Mouse (Mus musculus) MN1 (cell line): ENCODE data around the gene Alox5ap.

Experiments used
- DNase-seq: peaks from one replicate; pipeline ENCODE4 v3.0.0-alpha.2; 2016; ENCODE audit warnings: low spot score

The Alox5ap gene

DNA sequence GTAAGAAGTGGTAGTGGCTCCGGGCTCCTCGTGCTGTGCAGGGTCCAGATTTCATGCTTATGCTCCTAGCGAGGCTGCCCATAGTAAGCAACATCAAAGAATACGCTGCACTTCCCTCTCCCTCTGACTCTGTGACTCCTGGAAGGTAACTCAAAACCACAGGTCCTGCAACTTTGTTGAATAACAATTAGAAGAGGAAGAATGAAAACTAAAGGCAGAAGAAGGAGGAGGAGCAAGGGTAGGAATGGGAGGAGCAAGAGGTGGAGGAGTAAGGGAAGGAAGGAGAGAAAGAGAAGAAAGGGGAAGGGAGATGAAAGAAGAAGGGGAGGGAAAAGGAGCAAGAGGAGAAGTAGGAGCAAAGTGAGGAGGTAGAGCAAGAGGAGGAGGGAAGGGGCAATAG lies at the start of gene Alox5ap:
Gene Alox5ap (plus strand): TSS at position 363 of the 400 bp plus-strand sequence.
- DNase-seq: no peak

DNA sequence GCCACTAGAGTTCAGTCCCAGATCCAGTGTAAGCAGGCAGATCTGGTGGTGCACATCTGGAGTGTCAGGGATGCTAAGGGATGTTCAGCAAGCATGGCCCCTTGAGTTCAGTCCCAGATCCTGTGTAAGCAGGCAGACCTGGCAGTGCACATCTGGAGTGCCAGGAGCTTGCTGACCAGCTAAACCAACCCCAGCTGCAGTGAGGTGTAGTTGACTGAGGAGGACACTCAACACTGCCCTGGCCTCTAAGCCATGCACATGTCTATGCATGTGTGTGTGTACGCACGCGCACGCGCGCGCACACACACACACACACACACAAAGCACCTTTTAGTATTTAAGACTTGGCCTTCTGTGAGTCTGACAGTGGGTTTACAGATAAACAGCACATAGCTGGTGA lies 49.0 kb upstream of the Alox5ap start:
- no peak for DNase-seq

DNA sequence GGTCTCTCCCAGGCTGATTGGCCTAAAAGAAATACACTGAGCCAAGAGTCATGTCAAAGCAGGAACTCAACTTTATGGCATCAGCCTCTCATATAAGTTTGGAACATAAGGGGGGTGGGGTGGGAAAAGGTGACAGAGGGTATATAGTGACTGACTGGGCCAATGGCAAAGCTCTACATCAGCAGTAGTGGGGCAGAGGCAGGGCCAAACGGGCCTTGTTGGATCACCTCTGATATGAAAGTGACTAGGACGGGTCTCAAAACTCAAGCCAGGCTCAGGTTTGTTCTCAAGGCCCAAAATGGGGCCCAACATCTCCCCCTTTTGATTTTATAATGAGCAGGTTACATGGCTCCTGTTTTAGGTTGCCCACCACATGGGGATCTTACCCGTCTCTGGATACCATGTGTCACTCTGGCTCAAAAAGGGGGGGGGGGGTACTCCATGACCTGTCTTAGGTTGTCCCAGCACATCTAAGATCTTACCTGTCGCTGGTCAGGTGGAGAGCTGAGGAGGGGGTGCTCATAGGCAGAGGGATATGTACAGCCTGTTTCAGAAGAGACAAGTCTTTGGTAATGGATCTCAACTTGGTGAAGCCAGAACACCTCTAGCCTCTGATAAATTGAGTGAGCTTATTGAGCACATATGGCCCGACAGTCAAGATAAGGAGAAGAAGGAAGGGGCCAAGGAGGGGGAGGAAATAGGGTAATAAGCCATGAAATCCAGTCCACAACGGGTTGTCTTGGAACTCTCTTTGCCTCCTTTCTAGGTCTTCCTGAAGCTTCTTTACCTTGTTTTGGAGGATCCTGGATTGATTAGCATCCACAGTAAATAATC lies 46.8 kb upstream of the Alox5ap start:
- no peak for DNase-seq

- no peak for DNase-seq
Observed at GRCm38 (mm10) chr5:149219493-149219892, 45.1 kb upstream of the Alox5ap start.

DNA sequence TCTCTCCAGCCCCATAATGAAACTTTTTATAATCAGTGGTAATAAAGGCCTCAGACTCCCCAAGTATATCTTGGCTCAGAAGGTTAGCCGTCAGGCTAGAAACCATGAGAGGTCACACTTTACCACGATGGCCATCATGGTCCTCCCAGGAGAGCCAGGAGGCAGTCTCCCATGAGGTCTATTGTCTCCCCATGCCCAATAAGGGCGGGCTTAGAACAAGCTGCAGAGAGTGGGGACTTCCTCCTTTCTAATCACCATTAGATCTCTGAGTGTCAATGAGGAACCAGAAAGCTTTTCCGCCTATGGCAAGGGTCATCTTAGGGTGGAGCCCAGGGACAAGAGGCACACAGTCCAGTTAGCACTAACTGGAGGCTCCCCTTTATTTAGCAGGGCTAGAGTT lies 43.2 kb upstream of the Alox5ap start:
- DNase-seq: no peak

DNA sequence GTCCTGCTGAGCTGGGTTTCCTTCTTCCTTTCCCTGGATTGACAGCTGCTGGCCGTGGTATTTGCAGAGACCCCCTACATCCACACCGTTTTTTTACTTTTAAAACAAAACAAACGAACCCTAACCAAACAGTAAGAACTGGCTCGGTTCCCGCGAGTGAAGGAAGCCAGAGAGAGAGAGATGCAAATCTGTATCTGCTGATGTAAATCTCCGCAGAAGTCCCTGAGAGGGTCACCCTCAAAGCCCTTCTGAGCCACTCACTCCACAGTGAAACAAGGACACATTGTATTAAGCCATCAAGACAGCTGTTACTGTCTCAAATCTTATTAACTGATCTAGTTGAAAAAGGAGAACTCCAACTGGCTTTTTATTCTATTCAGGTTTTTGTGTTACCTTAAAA lies 39.9 kb upstream of the Alox5ap start:
- no peak for DNase-seq

- DNase-seq: peak; percentile 99
Observed at GRCm38 (mm10) chr5:149228700-149229618, 35.6 kb upstream of the Alox5ap start.

- DNase-seq: no peak
Observed at GRCm38 (mm10) chr5:149229619-149230339, 34.8 kb upstream of the Alox5ap start.

DNA sequence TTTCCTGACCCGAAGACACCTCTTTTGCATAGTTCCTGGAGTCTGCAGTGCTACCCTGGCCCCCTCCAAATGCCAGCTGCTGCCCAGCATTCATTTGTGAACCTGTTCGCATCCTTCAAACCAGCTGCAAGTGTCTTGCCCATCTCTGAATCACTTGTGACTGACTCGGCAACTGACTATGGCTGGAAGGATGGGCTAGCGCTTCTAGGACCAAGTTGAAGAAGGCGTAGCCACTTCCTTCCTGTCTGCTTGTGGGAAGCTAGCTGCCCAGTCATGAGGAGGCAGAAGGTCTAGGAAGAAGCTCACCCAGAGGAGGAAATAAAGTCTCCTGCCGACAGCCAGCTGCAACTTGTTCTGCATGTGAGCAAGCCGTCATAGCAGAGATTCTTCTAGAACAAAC lies 29.6 kb upstream of the Alox5ap start:
- DNase-seq: no peak

DNA sequence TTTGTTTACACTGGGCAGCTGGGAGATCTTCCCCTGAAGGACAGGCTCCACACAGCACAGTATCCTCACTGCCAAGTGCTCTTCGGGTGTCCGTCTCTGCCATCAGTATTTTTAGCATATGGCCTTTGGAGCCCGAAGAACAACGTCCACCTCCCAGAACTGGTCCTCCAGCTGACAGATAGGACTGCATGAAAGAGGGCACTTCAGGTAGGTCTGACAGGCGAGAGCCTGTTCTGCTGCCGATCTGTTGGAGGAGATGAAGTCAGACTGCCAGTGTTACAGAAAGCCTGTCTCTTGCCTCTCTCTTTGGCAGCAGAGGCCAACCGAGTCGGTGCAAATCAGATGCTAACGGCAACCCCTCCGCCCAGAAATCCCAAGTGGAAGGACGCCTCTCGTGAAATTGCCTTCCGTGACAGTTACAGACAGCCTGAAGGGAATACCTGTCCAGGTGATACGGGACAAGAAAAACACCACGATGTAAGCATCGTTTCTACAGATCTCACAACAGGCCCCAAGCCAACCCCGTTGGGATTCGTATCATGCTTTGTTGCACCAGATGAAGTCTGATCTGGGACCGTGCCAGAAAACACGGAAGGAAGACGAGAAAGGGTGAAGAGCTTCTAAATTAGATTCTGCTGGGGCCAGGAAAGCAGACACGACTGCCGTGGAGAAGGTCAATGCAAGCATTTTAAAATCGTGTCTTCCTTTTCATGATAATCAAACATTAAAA lies 27.2 kb upstream of the Alox5ap start:
- DNase-seq: peak; percentile 85

DNA sequence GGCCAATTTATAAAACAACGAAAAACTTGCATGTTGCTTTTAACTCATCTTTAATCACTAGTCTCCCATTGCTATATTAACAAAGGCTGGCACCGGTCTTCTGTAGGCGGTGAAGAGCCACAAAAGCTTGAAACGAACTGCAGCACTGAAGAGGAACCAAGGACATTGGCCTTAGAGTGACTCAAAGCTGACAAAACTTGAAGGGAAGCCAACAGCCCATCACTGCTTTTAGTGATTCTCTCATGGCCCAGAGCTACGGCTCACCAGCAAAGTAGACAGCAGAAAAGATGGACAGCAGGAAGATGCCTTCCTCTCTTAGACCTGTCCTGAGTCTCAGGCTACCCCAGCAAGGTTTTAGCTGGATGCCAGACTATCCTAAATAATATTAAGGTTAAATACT lies 22.1 kb upstream of the Alox5ap start:
- DNase-seq: no peak

DNA sequence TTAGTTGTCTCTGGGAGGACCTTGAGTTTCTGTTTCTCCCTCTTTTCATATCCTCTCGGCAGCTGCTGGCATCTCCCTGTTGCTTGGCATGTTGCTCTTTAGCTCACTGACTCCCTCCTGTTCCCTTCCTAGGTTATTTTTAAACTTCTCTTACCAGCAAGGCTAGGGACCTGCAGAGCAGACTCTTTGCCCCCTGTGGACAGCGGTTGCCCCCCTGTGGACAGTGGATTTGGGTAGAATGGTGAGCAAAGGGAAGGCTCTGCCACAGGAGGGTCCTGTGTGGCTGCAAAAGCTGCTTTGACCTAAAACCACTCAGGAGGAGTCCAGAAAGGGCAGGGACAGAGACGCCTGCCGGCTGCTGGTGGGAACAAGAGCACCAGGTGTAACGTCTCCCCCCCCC lies 21.5 kb upstream of the Alox5ap start:
- DNase-seq: no peak

DNA sequence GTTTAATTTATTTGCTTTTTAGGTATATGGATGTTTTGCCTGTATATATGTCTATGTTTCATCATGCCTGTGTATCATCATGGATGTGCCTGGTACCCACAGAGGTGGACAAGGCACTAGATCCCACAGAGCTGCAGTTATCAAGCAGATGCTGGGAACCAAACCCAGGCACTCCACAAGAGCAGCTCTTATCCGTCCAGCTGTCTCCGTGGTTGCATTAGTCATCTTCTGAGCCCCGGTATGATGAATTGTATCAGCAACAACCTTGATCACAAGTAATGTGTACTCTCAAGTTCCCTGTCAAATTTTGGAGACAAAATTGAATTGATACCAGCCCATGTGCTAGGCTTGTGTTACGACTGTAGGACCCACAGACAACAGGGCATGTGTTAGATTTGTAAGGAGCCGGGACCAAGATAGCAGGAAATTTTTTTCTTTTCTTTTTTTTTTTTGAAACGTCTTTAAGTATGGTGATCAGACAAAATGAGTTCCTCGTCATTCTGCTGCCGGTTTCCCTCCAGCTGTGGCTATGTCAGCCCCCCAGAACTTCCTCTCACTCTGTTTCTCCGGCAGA lies 19.1 kb upstream of the Alox5ap start:
- DNase-seq: peak; percentile 75

DNA sequence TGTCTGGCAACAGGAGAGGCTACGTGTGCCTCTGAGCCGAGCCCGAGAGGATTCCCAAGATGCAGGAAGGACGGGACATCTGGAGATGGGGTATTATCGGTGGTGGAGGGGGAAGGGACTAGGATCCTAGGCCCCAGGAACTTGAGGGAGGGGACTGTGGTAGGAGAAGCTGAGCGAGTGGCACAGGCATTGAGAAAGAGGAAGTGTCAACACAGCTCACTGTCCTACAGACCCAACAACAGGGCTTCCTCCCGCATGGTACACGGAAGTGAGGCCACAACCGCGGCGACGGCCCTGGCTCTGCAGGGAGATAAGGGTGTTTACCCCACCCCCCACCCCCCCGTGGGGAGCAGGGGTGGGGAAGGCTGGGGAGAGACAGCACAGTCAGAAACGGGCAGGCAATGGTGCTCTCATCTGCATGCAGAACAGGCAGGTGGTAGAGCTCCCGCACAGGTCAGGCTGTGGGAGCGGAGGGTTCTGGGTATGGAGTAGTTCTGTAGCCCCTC lies 18.5 kb upstream of the Alox5ap start:
- peak; percentile 65 for DNase-seq

GRCm38 (mm10) chr5:149247047-149247904 lies 17.3 kb upstream of the Alox5ap start:
- no peak for DNase-seq

DNA sequence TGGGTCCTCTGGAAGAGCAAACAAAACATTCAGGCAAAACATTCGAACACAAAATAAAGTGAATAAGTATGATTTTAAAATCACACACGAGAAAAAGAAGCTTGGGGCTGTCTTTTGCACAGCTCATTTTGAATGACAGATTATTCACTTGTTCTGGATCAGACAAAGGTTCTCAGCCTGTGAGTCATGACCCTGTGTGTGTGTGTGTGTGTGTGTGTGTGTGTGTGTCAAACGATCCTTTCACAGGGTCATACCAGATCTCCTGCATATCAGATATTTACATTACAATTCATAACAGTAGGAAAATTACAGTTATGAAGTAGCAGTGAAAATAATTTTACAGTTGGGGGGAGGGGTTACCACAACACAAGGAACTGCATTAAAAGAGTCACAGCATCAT lies 12.3 kb upstream of the Alox5ap start:
- no peak for DNase-seq

DNA sequence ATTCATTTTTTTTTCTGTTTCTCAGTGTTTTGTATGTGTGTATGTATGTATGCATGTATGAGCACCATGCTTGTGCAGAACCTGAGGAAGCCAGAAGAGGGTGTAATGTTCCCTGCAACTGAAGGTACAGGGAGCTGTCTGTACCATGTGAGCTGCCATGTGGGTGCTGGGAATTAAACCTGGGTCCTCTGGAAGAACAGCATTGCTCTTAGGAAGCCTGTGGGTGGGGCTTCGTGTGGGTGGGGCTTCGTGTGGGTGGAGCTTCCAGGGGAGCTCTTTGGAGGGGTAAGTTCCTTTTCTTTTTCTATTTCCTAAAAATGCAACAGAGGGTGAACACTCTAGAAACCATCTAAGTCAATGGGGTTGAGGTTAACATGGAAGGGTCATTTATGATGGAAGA lies 11.1 kb upstream of the Alox5ap start:
- DNase-seq: no peak

- no peak for DNase-seq
Observed at GRCm38 (mm10) chr5:149255522-149255921, 9.0 kb upstream of the Alox5ap start.

DNA sequence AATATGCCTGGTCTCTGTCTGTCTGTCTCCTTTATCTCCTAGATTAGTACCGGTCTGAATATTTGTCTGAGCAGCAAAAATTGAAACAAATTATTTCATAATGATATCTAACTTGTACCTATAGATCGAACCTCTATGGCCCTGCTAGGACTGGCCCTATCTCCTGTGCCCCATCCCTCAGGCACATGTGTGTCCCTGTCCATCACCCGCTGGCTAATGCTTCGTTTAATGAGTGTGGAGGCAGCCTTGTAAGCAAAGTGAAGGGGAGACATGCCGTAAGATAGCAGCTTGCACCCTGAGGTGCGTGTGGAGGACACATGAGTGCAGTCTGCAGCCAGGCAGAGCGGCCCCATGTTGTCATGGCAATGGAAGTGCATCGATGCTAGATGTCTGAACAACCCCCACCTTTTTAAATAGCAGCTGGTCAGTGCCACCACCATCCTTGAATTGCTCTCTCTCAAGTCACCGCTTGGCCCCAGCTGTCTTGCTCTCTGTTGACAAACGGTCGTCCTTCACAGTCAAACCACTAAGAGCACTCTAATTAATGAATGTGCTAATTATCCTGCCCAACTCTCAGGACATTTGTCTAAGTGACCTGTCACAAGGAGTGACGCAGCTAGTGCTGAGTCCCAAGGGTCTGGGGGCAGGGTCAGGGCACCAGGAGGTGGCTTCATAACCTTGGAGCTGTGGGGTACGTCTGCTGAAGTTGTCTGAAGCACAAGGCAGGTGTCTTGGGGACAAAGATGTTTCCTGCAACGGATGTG lies 6.9 kb upstream of the Alox5ap start:
- DNase-seq: no peak
